Mouse (Mus musculus) thymus, adult 2 months (tissue): ENCODE results near the gene Defb18. TPM values are rescaled to one million over a fixed set of nuclear protein-coding genes. Genes with fewer than 3 reads are reported as not detected.

Source experiments
- DNase-seq: peaks from one replicate; pipeline ENCODE4 v3.0.0; 2021
- H3K27ac ChIP-seq: fragments of 200-500 bp; 2 replicates; pipeline ENCODE4 v1.5.1; 2012; ENCODE audit warnings: low read length, control low read depth; ENCODE audit not compliant: control insufficient read depth, insufficient read depth
- H3K27me3 ChIP-seq: fragments of 200-500 bp; 2 replicates; pipeline ENCODE4 v1.6.1; 2012; ENCODE audit warnings: mild to moderate bottlenecking, low read length, moderate library complexity, mixed read lengths; ENCODE audit not compliant: control insufficient read depth, insufficient read depth
- H3K36me3 ChIP-seq: fragments of 200-500 bp; 2 replicates; pipeline ENCODE4 v1.6.1; 2012; ENCODE audit warnings: mild to moderate bottlenecking, low read length, moderate library complexity; ENCODE audit not compliant: control insufficient read depth, insufficient read depth
- H3K4me1 ChIP-seq: fragments of 200-500 bp; replicated peaks from 2 replicates; pipeline ENCODE4 v1.6.1; 2012; ENCODE audit warnings: low read length; ENCODE audit not compliant: control insufficient read depth, insufficient read depth
- H3K4me3 ChIP-seq: fragments of 200-500 bp; 2 replicates; pipeline ENCODE4 v1.5.1; 2012; ENCODE audit warnings: mild to moderate bottlenecking, low read length, control low read depth, moderate library complexity; ENCODE audit not compliant: control insufficient read depth, insufficient read depth
- CTCF ChIP-seq: fragments of 200-500 bp; IDR thresholded peaks from 2 replicates; pipeline ENCODE4 v1.5.1; 2012; ENCODE audit warnings: mild to moderate bottlenecking, control low read depth, low read length, moderate library complexity, borderline replicate concordance; ENCODE audit not compliant: control insufficient read depth, poor library complexity, insufficient read depth; ENCODE audit errors: extremely low read depth
- POLR2A ChIP-seq: fragments of 200-500 bp; IDR thresholded peaks from 2 replicates; pipeline ENCODE4 v1.6.1; 2012; ENCODE audit warnings: mild to moderate bottlenecking, low read length, control low read depth, moderate library complexity; ENCODE audit not compliant: control insufficient read depth, poor library complexity, insufficient read depth; ENCODE audit errors: extremely low read depth
- WGBS: fragments of 180-500 bp; shearing (Covaris S2); methylation state at CpG from one replicate; pipeline ENCODE4 v1.1.7; 2018; 5-methylcytosine and 5-hydroxymethylcytosine counted together
- polyA plus RNA-seq: library from polyadenylated mRNA; depleted of rRNA; stranded (reverse); fragments of >200 nt; gene quantifications from 2 replicates; pipeline ENCODE4 v1.2.3, GENCODE M21; 2012; rRNA removed

The Defb18 gene
- polyA plus RNA-seq, 1 experiment: not detected

DNA sequence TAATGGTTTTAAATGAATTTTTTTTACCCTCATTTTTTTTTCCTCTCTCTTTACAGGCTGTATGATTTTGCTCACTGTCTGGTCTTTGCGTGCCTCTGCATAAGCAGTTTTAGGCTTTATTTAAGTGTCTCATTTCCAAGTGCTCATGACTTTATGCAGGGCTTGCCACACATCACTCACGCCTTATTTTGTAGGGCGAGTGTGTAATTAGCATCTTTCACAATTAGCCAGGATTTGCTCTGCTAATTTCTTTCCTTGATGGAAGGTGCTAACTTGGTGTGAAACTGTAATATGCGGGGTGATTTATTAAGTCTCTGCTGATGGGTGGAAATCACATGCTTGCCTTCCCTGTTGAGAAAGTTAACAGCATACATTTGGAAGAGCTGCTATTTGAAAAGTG lies 45.5 kb downstream of the Defb18 start:
- 64% methylated on average over 4 of the region's 4 CpGs for WGBS
- TF ChIP-seq POLR2A (no peak), CTCF (no peak)

DNA sequence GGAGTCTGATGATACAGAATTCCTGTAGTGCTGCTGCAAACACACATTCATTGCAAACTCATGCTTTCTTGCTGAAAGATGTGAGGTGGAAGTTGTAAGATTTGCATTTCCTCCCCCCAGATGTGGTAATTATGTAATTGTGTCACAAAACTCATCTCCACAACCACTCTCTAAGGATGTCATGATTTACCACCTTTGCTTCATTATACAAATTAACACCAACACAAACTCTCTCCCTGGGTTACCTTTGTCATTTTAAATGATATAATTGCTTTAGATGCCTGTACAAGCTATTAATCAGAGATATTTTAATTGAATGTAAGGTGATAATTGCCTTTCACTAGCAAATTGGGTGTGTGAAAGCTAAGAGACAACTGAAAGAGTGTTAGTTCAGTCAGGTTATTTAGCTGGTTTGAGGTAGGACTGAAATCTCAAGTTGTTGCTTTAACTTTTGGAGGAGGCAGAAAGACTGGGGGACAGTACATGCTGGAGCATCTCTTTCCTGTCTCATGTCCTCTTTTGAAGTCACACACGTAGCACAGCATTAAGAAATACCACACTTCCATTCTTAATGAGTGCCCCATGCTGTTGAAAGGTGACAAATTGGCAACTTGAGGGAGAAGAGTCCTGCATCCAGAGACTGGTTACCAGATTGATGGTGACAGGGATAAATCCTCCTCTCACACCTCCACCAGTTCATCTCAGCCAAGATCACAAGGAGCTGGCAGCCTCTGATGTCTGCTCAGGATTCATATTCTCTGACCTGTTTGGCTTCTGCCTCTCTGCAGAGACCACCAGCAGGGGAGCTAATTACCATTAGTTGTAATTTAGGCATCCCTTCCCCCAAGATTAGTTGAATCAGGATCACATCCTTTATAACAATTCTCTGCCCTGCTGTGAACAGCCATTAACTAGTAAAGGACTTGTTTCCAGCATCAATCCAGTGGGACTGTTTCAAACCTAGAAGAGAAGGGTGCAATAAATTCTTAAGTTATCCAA lies 46.2 kb downstream of the Defb18 start:
- Histone ChIP-seq H3K4me3 (no peak overlapping the region), H3K4me1 (no peaks in the 10 kb centered on the region), H3K27me3 (no peaks in the 10 kb centered on the region), H3K36me3 (no peaks in the 10 kb centered on the region), H3K27ac (no peak overlapping the region)
- no peak for TF ChIP-seq POLR2A
- TF ChIP-seq CTCF: no peak
- 31% methylated on average over 1 of the region's 1 CpGs for WGBS
- no peak for DNase-seq

More for the DNA sequence above, 45.5 kb downstream of the Defb18 start:
- Histone ChIP-seq H3K27ac (no peak overlapping the region), H3K27me3 (no peaks in the 10 kb centered on the region), H3K36me3 (no peaks in the 10 kb centered on the region), H3K4me1 (no peaks in the 10 kb centered on the region), H3K4me3 (no peak overlapping the region)
- DNase-seq: no peak

Other genes starting within 250 kb of the Defb18 start
- not detected in 2 replicates for gene Crisp4, start 91.5 kb downstream of the Defb18 start, polyA plus RNA-seq
- gene Defb41, start 27.7 kb upstream of the Defb18 start, polyA plus RNA-seq: not detected in 2 replicates